Mouse (Mus musculus): ENCODE data around the gene Mast1.

DNA sequence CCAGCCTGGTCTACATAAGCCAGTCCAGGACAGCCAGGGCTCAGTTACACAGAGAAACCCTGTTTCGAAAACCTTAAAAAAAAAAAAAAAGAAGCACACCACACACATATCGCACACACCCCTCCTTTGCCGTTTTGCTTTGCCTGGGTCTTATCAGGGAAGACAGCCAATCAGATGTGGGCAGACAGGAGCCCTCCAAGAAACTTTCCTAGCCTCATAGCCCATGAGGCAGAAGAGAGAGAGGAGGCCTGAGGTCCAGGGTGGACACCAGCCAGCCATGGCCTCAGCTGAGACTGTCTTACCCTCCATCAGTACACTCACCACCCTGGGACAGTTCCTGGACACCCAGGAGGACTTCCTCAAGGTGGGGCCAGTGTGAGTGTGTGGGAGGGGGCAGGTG lies 35.4 kb downstream of the Mast1 start, which contains the start of gene Klf1:
- TF ChIP-seq GATA1 (IDR thresholded peaks at IDR 0.05; ENCODE audit: borderline replicate concordance, low read length) (no peak), FLI1 (IDR thresholded peaks at IDR 0.05; ENCODE audit: low read length) (no peak)

Data from megakaryocyte, embryonic 14.5 days (primary cell).